Mouse (Mus musculus): Measurements from ENCODE around the gene Bcl2l13.
A peak's percentile ranks its signal among the peaks of the same experiment; 100 is the strongest.

Bcl2l13 gene

DNA sequence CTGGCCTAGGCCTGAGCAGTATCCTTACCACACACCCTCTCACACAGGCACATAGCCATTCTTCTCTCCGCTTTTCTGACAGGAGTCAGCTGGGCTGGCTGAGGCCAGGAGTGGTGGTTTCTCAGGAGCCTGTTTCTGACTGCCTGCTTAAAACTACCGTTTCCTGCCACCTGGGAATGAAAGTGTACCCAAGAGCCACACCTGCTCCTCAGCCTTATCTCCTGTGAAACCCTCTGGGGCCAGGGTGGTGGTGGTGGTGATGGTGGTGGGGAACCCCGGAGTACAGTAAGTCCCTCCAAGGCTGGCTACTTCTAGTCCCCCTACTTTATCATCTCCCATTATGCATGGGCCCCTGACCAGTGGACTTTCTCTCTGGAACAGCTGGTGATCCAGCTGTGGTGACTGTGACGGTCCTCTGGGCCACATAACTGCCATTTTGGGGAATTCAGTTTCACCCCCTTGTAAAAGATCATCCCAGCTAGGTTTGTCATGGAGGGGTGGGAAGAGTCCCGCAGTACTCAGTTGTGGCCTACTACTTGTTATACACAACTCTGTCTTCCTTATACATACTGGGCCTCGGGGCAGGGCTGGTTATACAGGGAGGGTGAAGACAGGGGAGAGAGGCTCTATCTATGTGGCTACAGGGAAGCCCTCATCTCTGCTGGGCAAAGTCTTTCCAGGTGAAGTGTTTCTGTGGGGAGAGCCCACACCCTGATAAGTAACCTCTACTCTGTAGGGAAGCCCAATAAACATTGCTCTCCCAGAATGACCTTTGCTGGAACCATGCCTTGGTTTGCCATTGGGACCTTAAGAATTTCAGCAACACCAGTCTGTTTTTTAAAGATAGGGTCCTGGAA, 94.7 kb downstream of the Bcl2l13 start:
- no peak for DNase-seq

DNA sequence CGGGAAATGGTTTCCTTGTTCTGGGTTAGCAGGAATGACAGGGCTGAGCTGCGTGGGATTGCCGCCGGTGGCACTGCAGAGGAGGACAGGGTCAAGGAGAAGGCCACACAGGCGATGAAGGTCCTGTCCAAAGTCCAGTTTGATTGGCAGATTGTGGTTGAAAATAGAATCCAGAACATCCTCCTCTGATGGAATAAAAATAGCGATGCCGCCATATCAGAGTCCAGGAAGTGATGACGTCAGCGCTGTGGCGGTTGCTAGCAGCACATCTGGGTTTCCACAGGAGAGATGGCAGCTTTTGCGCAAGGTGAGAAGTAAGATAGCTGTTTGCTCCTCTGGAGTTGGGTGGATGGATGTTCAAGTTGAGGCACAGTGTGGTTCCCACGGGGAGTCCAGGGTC, 96.6 kb downstream of the Bcl2l13 start:
- no peak for DNase-seq

DNA sequence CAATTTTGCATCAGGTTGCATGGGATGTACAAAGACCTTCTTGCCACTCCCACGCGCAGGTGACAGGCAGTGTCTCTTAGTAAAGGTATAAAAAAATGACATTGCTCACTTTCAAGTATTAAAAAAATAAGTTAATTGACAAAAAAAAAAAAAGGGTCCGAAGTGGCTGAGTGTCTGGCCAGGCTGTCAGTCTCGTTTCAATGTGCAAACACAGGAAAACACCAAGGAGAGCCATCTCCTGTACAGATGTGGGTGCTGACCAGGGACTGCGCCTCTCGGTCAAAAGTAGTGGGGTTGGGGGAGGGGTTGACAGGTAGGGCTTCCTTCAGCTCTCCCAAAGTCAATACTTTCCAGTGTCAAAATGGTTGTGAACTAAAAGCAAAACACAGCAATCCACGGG, 97.7 kb downstream of the Bcl2l13 start:
- DNase-seq, result no peak

DNA sequence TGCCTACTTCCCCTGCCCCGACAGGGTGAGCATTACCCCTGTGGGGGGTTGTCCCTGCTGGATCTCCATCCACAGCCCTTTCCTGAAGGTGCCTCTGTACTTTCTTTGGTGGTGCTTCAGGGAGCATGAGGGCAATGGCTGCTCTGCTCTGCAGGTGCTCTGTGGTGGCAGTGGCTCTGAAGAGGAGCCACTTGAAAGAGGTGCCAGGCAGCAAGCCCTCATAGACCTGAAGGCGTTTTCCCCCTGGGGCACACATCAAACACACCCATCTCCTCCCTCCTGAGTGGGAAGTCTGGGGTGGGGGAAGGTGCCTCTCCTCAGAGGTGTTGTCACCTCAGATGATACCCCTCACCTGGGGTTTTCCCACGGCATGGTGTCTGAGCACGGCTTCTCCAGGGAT, 98.2 kb downstream of the Bcl2l13 start:
- DNase-seq, result no peak

DNA sequence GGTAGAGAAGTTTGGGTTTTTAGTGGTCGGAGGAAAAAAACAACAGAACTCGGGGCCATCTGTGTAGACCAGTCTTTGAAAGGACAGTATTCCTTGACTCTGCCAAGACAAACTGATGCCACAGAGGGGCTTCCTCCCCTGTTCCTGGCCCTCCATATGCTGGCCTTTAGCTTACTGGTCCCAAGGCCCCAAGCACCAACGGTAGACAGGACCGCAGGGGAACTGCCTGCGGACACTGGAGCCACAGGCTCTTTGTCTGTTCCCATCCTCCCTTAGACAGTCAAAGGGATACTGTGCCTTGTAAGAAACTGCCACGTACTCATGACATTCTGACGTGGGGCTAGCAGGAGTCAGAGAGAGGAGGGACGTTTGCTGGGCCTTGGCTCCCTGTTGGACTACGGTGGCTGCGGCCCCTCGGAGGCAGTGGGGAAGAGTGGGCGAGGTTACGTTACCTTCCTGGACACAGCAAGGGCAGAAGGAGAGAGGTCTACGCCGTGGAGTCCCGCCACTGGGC, 101.1 kb downstream of the Bcl2l13 start:
- no peak for DNase-seq

DNA sequence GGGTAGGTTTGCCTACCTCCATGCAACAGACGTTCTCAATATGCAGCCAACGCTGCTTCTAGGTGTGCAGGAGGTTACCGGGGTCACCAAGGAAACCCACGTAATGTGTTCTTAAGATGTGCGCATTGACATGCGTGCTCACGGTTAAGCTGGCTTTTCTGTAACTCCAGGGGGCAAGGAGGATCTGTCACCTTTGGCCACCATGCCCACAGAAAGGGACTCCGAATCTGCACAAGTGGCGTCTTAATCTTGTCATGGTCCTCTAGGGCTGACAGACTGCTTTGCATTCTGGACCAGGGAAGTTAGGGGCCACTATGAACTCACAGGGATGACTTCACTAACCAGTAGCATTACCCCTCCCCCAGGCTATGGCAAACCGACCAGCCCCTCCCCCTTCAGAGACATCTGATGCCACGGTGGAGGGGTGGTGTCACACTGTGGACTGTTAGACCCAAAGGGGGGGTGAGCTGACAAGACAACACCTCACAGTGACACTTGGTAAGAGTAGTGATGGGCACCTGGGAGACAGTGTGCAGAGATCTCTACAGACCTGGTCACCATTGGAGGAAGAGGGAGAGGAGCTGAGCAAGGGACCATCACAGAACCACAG, 102.1 kb downstream of the Bcl2l13 start:
- DNase-seq, result no peak

DNA sequence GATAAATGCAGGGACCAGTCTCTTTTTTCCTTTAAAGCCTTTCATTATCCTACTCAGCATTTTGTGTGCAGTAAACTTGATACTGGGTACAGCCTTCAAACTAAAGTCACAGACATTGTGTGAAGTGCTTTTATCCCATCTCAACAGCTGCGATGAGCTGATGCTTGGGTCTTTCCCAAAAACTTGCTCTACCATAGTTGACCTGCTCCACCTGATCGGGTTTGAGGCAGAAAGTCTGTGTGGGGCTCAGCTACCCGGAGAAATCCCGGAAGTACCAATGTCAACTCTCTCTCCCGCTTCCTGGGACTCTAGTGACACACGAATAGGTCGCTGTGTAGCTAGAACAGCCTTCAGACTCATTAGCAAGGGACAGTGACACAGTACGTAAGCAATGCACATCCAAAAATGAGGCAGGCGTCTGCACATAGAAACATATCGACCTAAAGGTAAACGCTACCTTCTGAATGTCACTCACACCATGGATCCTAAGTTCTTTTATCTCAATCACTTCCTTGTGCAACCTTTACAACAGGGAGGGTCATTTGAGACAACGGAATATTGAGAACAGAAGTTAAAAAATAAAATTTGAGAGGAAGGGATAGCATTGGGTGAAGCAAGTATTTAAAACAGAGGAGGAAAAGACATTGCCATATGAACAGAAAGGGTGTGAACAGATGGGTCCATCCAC, 102.9 kb downstream of the Bcl2l13 start:
- DNase-seq, result no peak

DNA sequence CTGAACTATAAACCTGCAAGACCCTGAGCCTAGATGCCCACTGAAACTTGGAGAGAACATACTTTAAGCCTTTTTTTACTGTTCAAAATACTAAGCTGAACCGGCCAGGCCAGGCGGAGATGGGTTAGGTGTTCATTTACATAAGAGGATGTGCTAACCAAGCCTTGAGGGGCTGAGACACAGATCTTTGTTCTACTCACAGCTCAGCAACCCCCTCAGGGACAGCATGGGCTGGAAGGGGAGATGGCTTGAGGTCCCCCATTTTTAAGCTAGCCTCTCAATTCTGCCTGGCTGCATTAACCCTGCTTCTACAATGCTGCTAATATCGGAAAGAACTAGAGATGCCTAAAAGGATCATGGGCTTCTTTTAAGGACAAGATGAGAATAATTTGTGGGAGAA, 103.8 kb downstream of the Bcl2l13 start:
- DNase-seq, result no peak

DNA sequence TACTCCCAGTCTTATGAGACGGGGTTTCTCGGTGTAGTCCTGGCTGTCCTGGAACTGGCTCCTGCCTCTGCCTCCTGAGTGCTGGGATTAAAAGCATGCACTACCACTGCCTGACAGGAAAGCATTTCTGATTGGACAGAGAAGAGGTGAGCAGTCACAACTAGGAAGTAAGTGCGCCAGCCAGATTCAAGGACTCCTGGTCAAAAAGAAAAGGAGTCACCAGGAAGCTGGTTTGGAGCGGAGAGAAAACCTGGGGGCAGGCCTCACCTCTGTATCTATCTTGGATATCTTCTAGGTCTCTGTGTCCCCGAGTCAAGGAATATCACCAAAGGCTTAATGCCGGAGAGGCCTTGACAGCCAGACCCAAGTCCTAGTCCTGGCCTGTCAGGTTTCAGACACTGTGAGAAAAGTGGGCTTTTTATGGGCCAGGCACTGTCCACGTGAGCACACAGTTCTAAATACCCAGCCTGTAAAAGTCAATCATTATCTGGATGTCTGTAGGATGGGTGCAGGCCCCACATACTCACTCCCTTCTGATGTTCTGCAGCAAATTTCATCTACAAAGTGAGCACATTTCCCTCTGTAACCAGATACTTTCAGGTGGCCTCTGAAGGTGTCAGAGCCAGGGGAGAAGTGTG, 104.6 kb downstream of the Bcl2l13 start:
- peak; percentile 25 to 41 for DNase-seq

DNA sequence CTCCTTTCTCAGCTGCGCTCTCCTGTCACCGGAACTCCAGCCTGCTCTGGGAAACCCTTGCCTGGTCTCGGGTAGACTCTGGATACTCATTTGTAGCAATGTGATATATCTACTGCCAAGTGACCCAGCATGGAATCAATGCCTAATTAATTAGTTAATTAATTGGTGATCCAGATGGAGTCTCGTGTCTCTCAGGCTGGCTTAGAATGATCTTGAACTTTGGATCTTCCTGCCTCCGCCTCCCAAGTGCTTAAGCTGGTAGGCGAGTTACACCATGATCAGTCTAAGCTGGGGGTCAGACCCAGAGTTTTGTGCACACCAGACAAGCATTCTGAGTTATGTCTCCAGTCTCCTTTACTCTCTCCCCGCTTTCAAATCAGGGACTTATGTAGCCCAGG, 105.1 kb downstream of the Bcl2l13 start:
- peak; percentile 60 to 82 for DNase-seq

DNA sequence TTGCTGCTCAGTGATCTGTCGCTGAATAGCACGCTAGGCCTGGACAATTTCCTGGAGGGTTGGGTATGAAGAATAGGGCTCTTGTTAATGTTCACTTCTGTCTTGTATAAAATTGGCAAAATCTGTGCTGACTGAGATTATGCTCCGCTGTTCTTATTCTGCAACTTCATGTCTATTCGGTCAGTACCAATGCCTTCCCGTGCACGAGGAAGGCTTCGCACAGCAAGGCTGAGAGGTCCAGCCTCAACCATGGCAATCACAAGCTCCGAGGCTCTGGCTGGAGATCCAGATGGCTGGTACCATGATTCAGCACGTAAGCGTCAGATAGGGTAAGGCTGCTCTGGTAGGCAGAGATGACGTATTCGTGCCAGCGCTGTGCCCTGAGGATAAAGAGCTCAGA, 105.6 kb downstream of the Bcl2l13 start:
- DNase-seq, result peak; percentile 57 to 66

All from kidney, postnatal 36 days (tissue).